Mouse (Mus musculus): ENCODE measurements around the gene ccdc198.

The ccdc198 gene

GRCm38 (mm10) chr14:49186270-49186669 lies 59.0 kb downstream of the ccdc198 start:
- no peak for DNase-seq

- DNase-seq = no peak
These were observed 65.5 kb downstream of the ccdc198 start for GRCm38 (mm10) chr14:49179736-49180135.

GRCm38 (mm10) chr14:49173290-49174135 lies 71.8 kb downstream of the ccdc198 start:
- DNase-seq = peak; percentile 6

GRCm38 (mm10) chr14:49172582-49172988 lies 72.7 kb downstream of the ccdc198 start:
- DNase-seq = peak; percentile 62

- peak; percentile 97 for DNase-seq
These were observed 73.2 kb downstream of the ccdc198 start, which contains the start of gene Naa30 for GRCm38 (mm10) chr14:49171867-49172581. Naa30 (plus strand) TSS chr14:49172226.

- DNase-seq = no peak
These were observed 74.0 kb downstream of the ccdc198 start for GRCm38 (mm10) chr14:49171286-49171685.
